Mouse (Mus musculus) forebrain, embryonic 10.5 days (tissue): ENCODE measurements around the gene Dnah6. TPM values are rescaled to one million over a fixed set of nuclear protein-coding genes. Genes with fewer than 3 reads are reported as not detected.

Source experiments
- DNase-seq: peaks from one replicate; pipeline ENCODE4 v3.0.0-alpha.2; 2017; ENCODE audit warnings: low spot score; ENCODE audit errors: extremely low spot score
- H3K27ac ChIP-seq: fragments of 300-500 bp; sonication (generic); 2 replicates; pipeline ENCODE4 v1.5.1; 2016; ENCODE audit warnings: mild to moderate bottlenecking
- H3K27me3 ChIP-seq: fragments of 300-500 bp; sonication (generic); 2 replicates; pipeline ENCODE4 v1.6.1; 2016; ENCODE audit warnings: mild to moderate bottlenecking; ENCODE audit not compliant: poor library complexity, severe bottlenecking
- H3K36me3 ChIP-seq: fragments of 300-500 bp; sonication (generic); replicated peaks from 2 replicates; pipeline ENCODE4 v1.6.1; 2016; ENCODE audit warnings: mild to moderate bottlenecking, moderate library complexity
- H3K4me1 ChIP-seq: fragments of 300-500 bp; sonication (generic); 2 replicates; pipeline ENCODE4 v1.6.1; 2016
- H3K4me3 ChIP-seq: fragments of 300-500 bp; sonication (generic); 2 replicates; pipeline ENCODE4 v1.5.1; 2016; ENCODE audit warnings: mild to moderate bottlenecking, moderate library complexity
- H3K9me3 ChIP-seq: fragments of 300-500 bp; sonication (generic); 2 replicates; pipeline ENCODE4 v1.6.1; 2016; ENCODE audit warnings: mild to moderate bottlenecking, moderate library complexity
- WGBS: fragments of 180-500 bp; shearing (Covaris S2); methylation state at CpG from one replicate; pipeline ENCODE4 v1.1.7; 2016; 5-methylcytosine and 5-hydroxymethylcytosine counted together
- polyA plus RNA-seq: library from polyadenylated mRNA; unstranded; fragments of >200 nt; fragmentation: Nextera tagmentation; extraction: Ambion mirVana; gene quantifications from 2 replicates; pipeline ENCODE4 v1.2.1, GENCODE M21; 2016

The Dnah6 gene
- polyA plus RNA-seq, 1 experiment from 2014 or later, result 0.05 TPM

DNA sequence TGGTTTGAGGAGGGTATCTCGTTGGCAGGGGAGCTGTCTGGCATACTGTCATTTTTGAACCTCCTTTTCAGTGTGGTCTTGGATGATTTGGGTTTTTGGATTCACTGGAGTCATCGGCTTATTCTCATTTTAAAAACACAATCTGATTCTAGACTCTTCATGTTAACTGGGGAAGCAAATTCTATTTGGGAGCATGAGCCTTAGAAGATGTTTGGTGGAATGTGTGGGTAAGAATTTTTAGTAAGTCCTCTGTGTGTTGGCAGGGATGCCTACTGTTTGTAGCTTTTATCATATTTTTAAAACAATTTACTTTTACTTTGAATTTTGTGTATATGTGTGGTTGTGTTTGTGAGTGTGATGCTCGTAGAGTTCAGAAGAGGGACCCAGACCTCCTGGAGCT, 175.5 kb downstream of the Dnah6 start:
- Histone ChIP-seq H3K9me3 (no peaks in the 10 kb centered on the region), H3K27ac (no peak overlapping the region), H3K36me3 (no peaks in the 10 kb centered on the region), H3K4me1 (peaks cover 2% of the 10 kb centered on the region; the same call in 1 of the 2 replicates), H3K4me3 (no peak overlapping the region), H3K27me3 (no peaks in the 10 kb centered on the region)
- WGBS, result 87% methylated on average over 3 of the region's 3 CpGs
- no peak for DNase-seq

GRCm38 (mm10) chr6:73042278-73042677, 179.2 kb downstream of the Dnah6 start:
- no peak for DNase-seq
- Histone ChIP-seq H3K9me3 (no peaks in the 10 kb centered on the region), H3K27ac (no peak overlapping the region), H3K27me3 (no peaks in the 10 kb centered on the region), H3K36me3 (no peaks in the 10 kb centered on the region), H3K4me3 (no peak overlapping the region), H3K4me1 (peaks cover 2% of the 10 kb centered on the region; the same call in 1 of the 2 replicates)
- WGBS, result 75% methylated on average over 6 of the region's 6 CpGs

DNA sequence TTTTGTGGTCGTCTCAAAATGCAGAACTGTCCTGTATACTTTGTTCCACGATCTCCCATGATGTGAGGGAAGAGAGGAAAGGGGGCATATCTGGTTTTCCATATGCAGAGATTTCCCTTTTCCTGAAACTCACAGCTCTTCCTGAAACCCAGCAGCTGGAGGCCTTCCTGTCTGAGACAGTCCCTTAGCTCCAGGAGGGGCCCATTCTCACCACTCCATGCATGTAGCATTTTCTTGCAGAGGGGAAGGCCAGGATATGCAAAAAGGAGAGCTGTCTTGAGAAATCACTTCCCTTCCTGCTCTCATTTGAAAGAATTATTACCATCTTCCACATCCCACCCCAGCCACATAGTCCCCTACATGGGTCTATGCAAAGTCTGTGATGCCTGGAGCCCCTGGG, 183.2 kb downstream of the Dnah6 start:
- Histone ChIP-seq H3K4me3 (no peak overlapping the region), H3K36me3 (no peaks in the 10 kb centered on the region), H3K4me1 (no peaks in the 10 kb centered on the region), H3K27ac (no peak overlapping the region), H3K9me3 (no peaks in the 10 kb centered on the region), H3K27me3 (no peaks in the 10 kb centered on the region)
- 73% methylated on average over 2 of the region's 2 CpGs for WGBS
- no peak for DNase-seq

- H3K27ac ChIP-seq, result no peak overlapping the region
- no peaks in the 10 kb centered on the region for H3K4me1 ChIP-seq
- H3K36me3 ChIP-seq, result no peaks in the 10 kb centered on the region
- H3K4me3 ChIP-seq, result no peak overlapping the region
- WGBS, result 95% methylated on average over 3 of the region's 3 CpGs
- H3K9me3 ChIP-seq, result no peaks in the 10 kb centered on the region
- no peaks in the 10 kb centered on the region for H3K27me3 ChIP-seq
- DNase-seq, result no peak
Observed at GRCm38 (mm10) chr6:73028853-73029252, 192.6 kb downstream of the Dnah6 start.

DNA sequence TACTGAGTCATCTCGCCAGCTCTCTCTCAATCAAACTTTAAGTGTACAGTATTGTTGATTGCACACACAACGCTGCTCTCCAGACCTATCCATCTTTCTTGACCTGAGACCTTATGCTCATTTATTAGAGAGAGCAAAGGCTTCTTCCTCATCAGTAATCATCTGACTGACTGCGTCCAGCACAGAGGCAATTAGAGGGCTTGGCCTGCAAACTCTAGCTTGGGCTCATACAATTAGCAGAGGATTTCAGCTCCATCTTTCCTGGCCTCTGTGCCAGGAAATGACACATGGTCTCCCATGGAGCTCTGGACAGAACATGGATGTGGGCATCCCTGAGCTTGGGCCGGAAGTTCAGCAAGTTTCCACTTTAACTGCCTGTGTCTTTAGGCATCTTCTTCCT, 193.6 kb downstream of the Dnah6 start:
- 91% methylated on average over 4 of the region's 4 CpGs for WGBS
- Histone ChIP-seq H3K4me1 (no peaks in the 10 kb centered on the region), H3K27ac (no peak overlapping the region), H3K27me3 (no peaks in the 10 kb centered on the region), H3K9me3 (no peaks in the 10 kb centered on the region), H3K4me3 (no peak overlapping the region), H3K36me3 (no peaks in the 10 kb centered on the region)
- DNase-seq, result no peak

GRCm38 (mm10) chr6:73026898-73027297, 194.6 kb downstream of the Dnah6 start:
- no peak for DNase-seq
- Histone ChIP-seq H3K36me3 (no peaks in the 10 kb centered on the region), H3K4me3 (no peak overlapping the region), H3K27ac (no peak overlapping the region), H3K27me3 (no peaks in the 10 kb centered on the region), H3K9me3 (no peaks in the 10 kb centered on the region), H3K4me1 (no peaks in the 10 kb centered on the region)
- 86% methylated on average over 6 of the region's 6 CpGs for WGBS

- Histone ChIP-seq H3K36me3 (no peaks in the 10 kb centered on the region), H3K4me1 (no peaks in the 10 kb centered on the region), H3K27me3 (no peaks in the 10 kb centered on the region), H3K9me3 (no peaks in the 10 kb centered on the region; the same call in 1 of the 2 replicates), H3K4me3 (no peak overlapping the region), H3K27ac (no peak overlapping the region)
- WGBS, result 6% methylated on average over 3 of the region's 3 CpGs
- no peak for DNase-seq
Observed at GRCm38 (mm10) chr6:73020061-73020460, 201.4 kb downstream of the Dnah6 start.

DNA sequence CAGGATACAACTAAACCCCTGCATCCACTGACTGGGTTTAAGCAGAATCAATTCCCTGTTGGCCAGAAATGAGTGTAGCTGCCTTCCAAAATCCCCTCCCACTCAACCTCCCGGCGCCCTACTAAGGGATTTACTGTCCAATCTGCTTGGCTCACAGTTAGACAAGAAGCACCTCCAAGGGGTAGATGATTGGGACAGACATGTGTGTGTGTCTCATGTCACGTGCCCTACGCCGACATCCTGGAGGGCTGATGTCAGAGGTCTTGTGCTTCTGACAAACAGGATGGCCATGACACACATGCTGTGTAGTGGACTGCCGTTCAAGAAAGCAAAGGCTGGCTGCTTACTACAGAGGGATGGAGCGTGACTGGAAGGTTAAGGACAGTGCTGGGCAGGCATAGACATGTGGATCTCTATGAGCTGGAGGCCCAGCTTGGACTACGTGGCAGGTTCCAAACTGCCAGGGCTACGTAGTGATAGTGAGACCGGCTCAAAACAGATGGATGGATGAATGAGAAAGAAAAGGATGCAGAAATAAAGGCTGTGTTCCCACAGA, 202.6 kb downstream of the Dnah6 start:
- H3K27ac ChIP-seq, result no peak overlapping the region
- WGBS, result 86% methylated on average over 10 of the region's 10 CpGs
- H3K4me1 ChIP-seq, result peaks cover 11% of the 10 kb centered on the region
- no peak for DNase-seq
- no peaks in the 10 kb centered on the region for H3K36me3 ChIP-seq
- H3K4me3 ChIP-seq, result no peak overlapping the region
- H3K27me3 ChIP-seq, result no peaks in the 10 kb centered on the region
- no peaks in the 10 kb centered on the region; the same call in 1 of the 2 replicates for H3K9me3 ChIP-seq

- H3K27ac ChIP-seq, result peak overlapping the region; percentile 40; the same call in 1 of the 2 replicates
Observed at GRCm38 (mm10) chr6:73014317-73015160, 206.9 kb downstream of the Dnah6 start.

DNA sequence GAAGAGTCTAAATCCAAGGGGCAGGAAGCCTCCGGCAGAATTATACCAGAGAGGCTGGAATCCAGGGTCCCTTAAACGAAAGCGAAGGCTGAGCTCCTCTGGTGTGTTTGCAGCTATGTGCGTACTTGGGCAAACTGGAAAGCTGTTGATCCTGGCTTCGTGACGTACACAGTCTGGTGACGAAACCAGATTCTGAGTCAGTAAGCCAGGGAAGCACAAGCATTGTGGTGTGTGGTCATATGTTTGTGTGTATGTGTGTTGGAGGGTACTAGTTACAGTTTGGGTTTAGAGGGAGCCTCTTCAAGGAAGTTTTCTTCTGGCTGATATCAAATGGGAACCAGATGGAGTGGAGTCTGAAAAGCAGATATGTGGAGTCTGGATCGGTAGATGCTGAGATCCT, 208.5 kb downstream of the Dnah6 start:
- Histone ChIP-seq H3K27me3 (no peaks in the 10 kb centered on the region), H3K4me1 (peaks cover 14% of the 10 kb centered on the region), H3K36me3 (no peaks in the 10 kb centered on the region), H3K27ac (0 out of 2 replicates have a peak overlapping the region, but pooled peaks have one; percentile 3), H3K4me3 (no peak overlapping the region), H3K9me3 (no peaks in the 10 kb centered on the region)
- no peak for DNase-seq
- WGBS, result 88% methylated on average over 8 of the region's 8 CpGs

More at GRCm38 (mm10) chr6:73014317-73015160, 206.9 kb downstream of the Dnah6 start:
- no peaks in the 10 kb centered on the region for H3K27me3 ChIP-seq
- no peaks in the 10 kb centered on the region for H3K36me3 ChIP-seq
- 53% methylated on average over 13 of the region's 13 CpGs for WGBS
- peak; percentile 14 for DNase-seq
- H3K9me3 ChIP-seq, result no peaks in the 10 kb centered on the region
- no peak overlapping the region for H3K4me3 ChIP-seq
- peaks cover 14% of the 10 kb centered on the region for H3K4me1 ChIP-seq

DNA sequence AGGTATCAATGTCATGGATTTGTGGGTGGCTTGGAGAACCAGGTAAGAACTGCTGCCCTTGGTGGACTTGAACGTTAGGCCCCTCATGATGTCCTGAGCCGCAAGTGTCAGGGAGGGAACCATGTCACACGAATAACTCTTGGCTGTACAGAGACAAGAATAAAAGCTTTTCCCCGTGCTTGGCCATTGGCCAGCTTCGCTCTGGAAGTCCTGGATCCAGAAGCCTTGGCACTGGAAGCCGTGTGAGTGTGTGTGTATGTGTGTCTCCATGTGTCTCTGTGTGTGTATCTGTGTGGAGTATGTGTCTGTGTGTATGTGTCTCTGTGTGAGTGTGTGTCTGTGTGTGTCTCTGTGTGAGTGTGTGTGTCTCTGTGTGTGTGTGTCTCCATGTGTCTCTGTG, 209.6 kb downstream of the Dnah6 start:
- Histone ChIP-seq H3K27ac (no peak overlapping the region), H3K4me1 (peaks cover 14% of the 10 kb centered on the region), H3K9me3 (no peaks in the 10 kb centered on the region), H3K27me3 (no peaks in the 10 kb centered on the region), H3K36me3 (no peaks in the 10 kb centered on the region), H3K4me3 (no peak overlapping the region)
- 93% methylated on average over 6 of the region's 6 CpGs for WGBS
- DNase-seq, result no peak

- Histone ChIP-seq H3K4me3 (no peak overlapping the region), H3K9me3 (no peaks in the 10 kb centered on the region), H3K27me3 (no peaks in the 10 kb centered on the region), H3K4me1 (peaks cover 14% of the 10 kb centered on the region), H3K27ac (no peak overlapping the region), H3K36me3 (no peaks in the 10 kb centered on the region)
- WGBS, result 40% methylated on average over 6 of the region's 6 CpGs
- peak; percentile 48 for DNase-seq
Observed at GRCm38 (mm10) chr6:73010073-73010472, 211.4 kb downstream of the Dnah6 start.

- DNase-seq, result no peak
- Histone ChIP-seq H3K27me3 (no peaks in the 10 kb centered on the region), H3K27ac (no peak overlapping the region), H3K4me3 (no peak overlapping the region), H3K4me1 (no peaks in the 10 kb centered on the region), H3K36me3 (no peaks in the 10 kb centered on the region), H3K9me3 (no peaks in the 10 kb centered on the region)
- 84% methylated on average over 5 of the region's 5 CpGs for WGBS
Observed at GRCm38 (mm10) chr6:73003601-73004000, 217.8 kb downstream of the Dnah6 start.
